Mouse (Mus musculus) liver, embryonic 14.5 days (tissue): ENCODE results near the gene Tsc22d1. TPM values are rescaled to one million over a fixed set of nuclear protein-coding genes. Genes with fewer than 3 reads are reported as not detected.

Experiments used
- ATAC-seq: fragments of 200-750 bp; cut with Nextera tagmentation; 2 replicates; pipeline ENCODE4 v1.8.0; 2017; ENCODE audit warnings: moderate number of reproducible peaks, mild to moderate bottlenecking, moderate library complexity; ENCODE audit not compliant: insufficient read depth
- DNase-seq, 3 experiments: peaks; one replicate each; pipeline ENCODE4 v3.0.0-alpha.2; 2012 to 2013; ENCODE audit warnings: low read depth in 3 of 3, low spot score in 3 of 3
- H3K27ac ChIP-seq: fragments of 300-500 bp; sonication (generic); 2 replicates; pipeline ENCODE4 v1.5.1; 2014; ENCODE audit warnings: moderate library complexity, mild to moderate bottlenecking, control low read depth, inconsistent platforms
- H3K27me3 ChIP-seq: fragments of 300-500 bp; sonication (generic); 2 replicates; pipeline ENCODE4 v1.6.1; 2014; ENCODE audit warnings: mild to moderate bottlenecking, low read length, moderate library complexity; ENCODE audit not compliant: control insufficient read depth, insufficient read depth
- H3K36me3 ChIP-seq: fragments of 300-500 bp; sonication (generic); replicated peaks from 2 replicates; pipeline ENCODE4 v1.6.1; 2014; ENCODE audit warnings: low read depth; ENCODE audit not compliant: control insufficient read depth, insufficient read depth
- H3K4me1 ChIP-seq, 2 experiments: fragments of 200-500 bp in 1 of 2; fragments of 300-500 bp in 1 of 2; sonication (generic) in 1 of 2; replicated peaks; 2 replicates each; pipeline ENCODE4 v1.6.1; 2012 to 2014; ENCODE audit warnings: antibody characterized with exemption in 1 of 2, inconsistent platforms in 1 of 2, low read length in 1 of 2; ENCODE audit not compliant: control insufficient read depth in 2 of 2, insufficient read depth in 2 of 2
- H3K4me2 ChIP-seq: fragments of 300-500 bp; sonication (generic); 2 replicates; pipeline ENCODE4 v1.6.1; 2014; ENCODE audit warnings: low read depth, mild to moderate bottlenecking, control low read depth, moderate library complexity
- H3K4me3 ChIP-seq, 2 experiments: fragments of 200-500 bp in 1 of 2; fragments of 300-500 bp in 1 of 2; sonication (generic) in 1 of 2; 2 replicates each; pipeline ENCODE4 v1.5.1; 2012 to 2014; ENCODE audit warnings: low read depth in 2 of 2, low read length in 2 of 2, mild to moderate bottlenecking in 2 of 2, control low read depth in 1 of 2, inconsistent platforms in 1 of 2, moderate library complexity in 1 of 2; ENCODE audit not compliant: insufficient read depth in 1 of 2
- H3K9ac ChIP-seq: fragments of 300-500 bp; sonication (generic); replicated peaks from 2 replicates; pipeline ENCODE4 v1.6.1; 2014; ENCODE audit warnings: mild to moderate bottlenecking, control low read depth, moderate library complexity
- H3K9me3 ChIP-seq: fragments of 300-500 bp; sonication (generic); 2 replicates; pipeline ENCODE4 v1.6.1; 2016; ENCODE audit warnings: low read length, mixed read lengths; ENCODE audit not compliant: control insufficient read depth
- CTCF ChIP-seq: IDR thresholded peaks from 2 replicates; pipeline ENCODE4 v1.5.1; 2016; ENCODE audit warnings: antibody characterized with exemption, low read depth, control low read depth
- EP300 ChIP-seq: IDR thresholded peaks from 2 replicates; pipeline ENCODE4 v1.6.1; 2016; ENCODE audit warnings: antibody characterized with exemption, low read depth
- WGBS: fragments of 180-500 bp; shearing (Covaris S2); extraction: QIAGEN DNeasy Blood & Tissue Kit; methylation state at CpG from one replicate; pipeline ENCODE4 v1.1.7; 2014; ENCODE audit not compliant: insufficient replicate concordance; 5-methylcytosine and 5-hydroxymethylcytosine counted together
- polyA plus RNA-seq, 2 experiments: library from polyadenylated mRNA; depleted of rRNA in 1 of 2; stranded (reverse) in 1 of 2; unstranded in 1 of 2; fragments of >200 nt; fragmentation: Nextera tagmentation in 1 of 2; extraction: Ambion mirVana in 1 of 2; gene quantifications; 2 replicates each; pipeline versions ENCODE4 v1.2.1 to v1.2.3; 2012 to 2014

Tsc22d1 gene
- polyA plus RNA-seq, 2 experiments = 61.3 to 115 TPM

DNA sequence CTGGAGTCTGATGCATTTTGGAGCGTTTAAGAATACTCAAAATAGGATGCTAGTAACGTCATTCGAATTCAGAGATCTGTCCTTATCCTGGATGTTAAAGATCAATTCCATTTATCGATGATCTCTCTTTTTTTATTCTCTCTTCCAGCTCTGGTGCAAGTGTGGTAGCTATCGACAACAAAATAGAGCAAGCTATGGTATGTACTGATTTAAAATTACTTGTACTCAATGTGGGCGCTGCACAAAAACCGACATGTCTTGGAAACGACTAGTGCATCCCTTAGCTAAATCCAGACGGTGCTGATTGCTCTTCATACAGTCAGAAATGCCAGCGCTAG lies 90.3 kb downstream of the Tsc22d1 start:
- under 1% methylated on average over 10 of the region's 10 CpGs for WGBS
- TF ChIP-seq CTCF (no peak), EP300 (no peak)
- H3K27me3 ChIP-seq = no peaks in the 10 kb centered on the region
- H3K9ac ChIP-seq = peak overlapping the region; percentile 99
- H3K4me3 ChIP-seq = peak overlapping the region; percentile 87 to 97
- peak overlapping the region; percentile 95 for H3K27ac ChIP-seq
- H3K9me3 ChIP-seq = no peaks in the 10 kb centered on the region
- peaks cover 10 to 11% of the 10 kb centered on the region in 2 experiments; a peak in 3 of 4 replicates for H3K4me1 ChIP-seq
- DNase-seq (peak in 1 of 3 experiments; percentile 16), ATAC-seq (no peak)
- H3K4me2 ChIP-seq = peak overlapping the region; percentile 84
- peaks cover 18% of the 10 kb centered on the region for H3K36me3 ChIP-seq

GRCm38 (mm10) chr14:76505439-76506220 lies 90.9 kb downstream of the Tsc22d1 start:
- ATAC-seq (peak; percentile 52), DNase-seq (peak; percentile 67 to 90 (median 70))
- WGBS = under 1% methylated on average over 31 of the region's 31 CpGs
- peak overlapping the region; percentile 99 for H3K9ac ChIP-seq
- peaks cover 10 to 11% of the 10 kb centered on the region in 2 experiments; a peak in 3 of 4 replicates for H3K4me1 ChIP-seq
- peak overlapping the region; percentile 87 to 97 for H3K4me3 ChIP-seq
- no peaks in the 10 kb centered on the region for H3K27me3 ChIP-seq
- TF ChIP-seq EP300 (peak; percentile 55), CTCF (no peak)
- no peaks in the 10 kb centered on the region for H3K9me3 ChIP-seq
- H3K4me2 ChIP-seq = peak overlapping the region; percentile 84
- peak overlapping the region; percentile 95 for H3K27ac ChIP-seq
- peaks cover 18% of the 10 kb centered on the region for H3K36me3 ChIP-seq

GRCm38 (mm10) chr14:76506425-76507205 lies 91.9 kb downstream of the Tsc22d1 start:
- 75% methylated on average over 27 of the region's 27 CpGs for WGBS
- H3K27ac ChIP-seq = no peak overlapping the region
- no peaks in the 10 kb centered on the region for H3K27me3 ChIP-seq
- H3K9me3 ChIP-seq = no peaks in the 10 kb centered on the region
- ATAC-seq (no peak), DNase-seq (no peak)
- peaks cover 10 to 11% of the 10 kb centered on the region in 2 experiments; a peak in 3 of 4 replicates for H3K4me1 ChIP-seq
- TF ChIP-seq CTCF (no peak), EP300 (no peak)
- peak overlapping the region; percentile 84 for H3K4me2 ChIP-seq
- peak overlapping the region; percentile 99 for H3K9ac ChIP-seq
- peaks cover 18% of the 10 kb centered on the region for H3K36me3 ChIP-seq
- H3K4me3 ChIP-seq = peak overlapping the region; percentile 87 to 97

- Histone ChIP-seq H3K27me3 (no peaks in the 10 kb centered on the region), H3K4me2 (peak overlapping the region; percentile 84; the same call in 1 of the 2 replicates), H3K4me1 (peaks cover 10 to 11% of the 10 kb centered on the region in 2 experiments; a peak in 3 of 4 replicates), H3K9ac (no peak overlapping the region), H3K4me3 (peak overlapping the region in 1 of 2 experiments; percentile 97; a peak in 1 of 4 replicates), H3K36me3 (peaks cover 18% of the 10 kb centered on the region), H3K9me3 (no peaks in the 10 kb centered on the region), H3K27ac (no peak overlapping the region)
- TF ChIP-seq EP300 = no peak
- TF ChIP-seq CTCF = no peak
- no peak for DNase-seq
- WGBS = 91% methylated on average over 7 of the region's 7 CpGs
- no peak for ATAC-seq
These were observed 92.6 kb downstream of the Tsc22d1 start for GRCm38 (mm10) chr14:76507357-76507756.
